Mouse (Mus musculus): Measurements from ENCODE around the gene Plcxd2.

Plcxd2 gene

DNA sequence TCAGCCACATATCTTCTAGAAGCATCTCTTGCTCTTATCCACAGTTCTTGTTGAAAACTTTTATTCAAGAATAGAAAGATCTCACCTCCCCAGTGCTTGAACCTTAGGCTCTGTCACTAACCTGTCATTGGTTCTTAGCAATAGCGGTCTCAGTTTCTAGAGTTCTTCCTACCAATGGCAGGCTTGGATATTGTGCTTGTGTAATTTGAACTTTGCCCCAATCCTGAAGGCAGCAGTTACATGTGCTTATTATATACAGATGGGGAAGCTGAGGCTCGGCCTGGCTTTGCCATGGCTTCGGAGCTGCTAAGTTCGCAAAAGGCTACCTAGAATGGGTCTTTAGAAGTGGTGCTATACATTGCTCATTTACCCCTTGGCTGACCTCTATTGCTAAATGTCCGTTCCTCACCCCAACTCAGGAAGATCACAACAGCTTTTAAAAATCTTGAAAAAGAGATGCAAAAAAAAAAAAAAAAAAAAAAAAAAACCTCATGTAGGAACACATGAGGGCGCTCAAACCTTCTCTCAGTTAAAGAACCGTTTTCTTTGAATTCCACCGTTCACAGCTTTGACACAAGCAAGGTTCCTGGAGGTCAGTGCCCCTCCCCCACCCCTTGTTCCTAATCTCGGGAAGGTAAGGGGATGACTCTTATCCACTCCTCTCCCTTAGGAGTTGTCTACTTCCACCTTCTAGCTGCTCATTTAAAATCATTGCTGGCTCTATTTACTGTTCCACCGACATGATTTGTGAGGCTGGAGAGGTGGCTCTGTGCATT lies 18.9 kb downstream of the Plcxd2 start:
- DNase-seq (ENCODE audit: extremely low read depth, insufficient read length, low spot score), result no peak

DNA sequence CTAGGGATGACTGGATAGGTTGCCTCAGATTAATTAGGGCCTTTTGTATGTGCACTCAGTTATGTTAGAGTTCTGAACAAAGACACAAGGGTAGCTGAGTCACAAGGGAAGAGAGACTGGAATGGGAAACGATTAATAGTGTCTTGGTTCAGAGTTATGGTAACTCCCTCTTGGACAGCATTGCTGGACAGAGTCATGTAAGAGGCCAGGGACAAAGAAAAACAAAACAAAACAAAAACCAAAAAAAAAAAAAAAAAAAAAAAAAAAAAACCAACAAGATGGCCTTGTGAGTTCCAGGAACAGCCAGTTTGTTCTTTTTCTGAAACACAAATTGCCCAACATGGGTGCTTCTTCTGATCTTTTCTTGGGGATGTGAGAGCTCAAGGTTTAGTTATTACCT lies 23.8 kb downstream of the Plcxd2 start:
- DNase-seq (ENCODE audit: extremely low read depth, insufficient read length, low spot score), result no peak

DNA sequence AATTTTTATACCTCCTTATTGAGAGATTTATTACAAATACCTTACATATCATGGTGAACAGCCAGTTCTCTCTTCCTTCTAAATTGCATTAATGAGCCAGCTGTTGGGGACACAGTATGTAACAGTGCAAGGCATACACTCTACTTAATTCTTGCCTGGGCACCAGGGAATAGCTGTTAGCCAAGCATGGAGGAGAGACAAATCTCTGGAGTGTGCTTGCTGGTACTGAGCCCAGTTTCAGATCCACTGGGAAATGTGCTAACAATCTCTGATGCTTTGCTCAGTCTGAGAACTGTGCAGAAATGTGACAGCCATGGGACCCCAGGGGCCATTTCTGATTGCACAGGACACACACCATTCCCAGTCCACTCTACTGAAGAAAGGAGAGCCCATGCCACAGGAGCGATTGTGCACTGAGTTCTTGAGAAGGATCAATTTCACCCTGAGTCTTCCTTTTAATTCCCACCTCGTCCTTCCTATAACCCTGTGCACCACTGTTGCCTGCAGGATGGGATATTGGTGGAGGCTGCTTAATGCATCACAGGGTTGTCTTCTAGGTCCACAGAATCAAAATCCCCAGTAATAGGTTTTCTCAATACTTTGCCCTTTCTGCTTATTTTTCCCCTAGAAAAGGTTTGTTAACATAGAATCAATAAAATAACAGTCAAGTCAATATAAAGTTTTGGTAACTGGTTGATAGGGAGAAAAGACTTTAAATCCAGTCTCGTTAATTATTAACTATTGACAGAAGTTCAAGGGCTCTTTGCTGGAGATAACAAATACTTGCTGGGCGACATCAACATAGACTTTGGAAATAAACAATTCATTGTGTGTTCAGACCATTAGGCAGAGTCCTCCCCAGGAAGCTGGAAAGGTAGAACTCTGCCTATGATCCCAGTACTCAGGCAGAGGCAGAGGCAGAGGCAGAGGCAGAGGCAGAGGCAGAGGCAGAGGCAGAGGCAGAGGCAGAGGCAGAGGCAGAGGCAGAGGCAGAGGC lies 25.1 kb downstream of the Plcxd2 start:
- no peak for DNase-seq (ENCODE audit: extremely low read depth, insufficient read length, low spot score)

DNA sequence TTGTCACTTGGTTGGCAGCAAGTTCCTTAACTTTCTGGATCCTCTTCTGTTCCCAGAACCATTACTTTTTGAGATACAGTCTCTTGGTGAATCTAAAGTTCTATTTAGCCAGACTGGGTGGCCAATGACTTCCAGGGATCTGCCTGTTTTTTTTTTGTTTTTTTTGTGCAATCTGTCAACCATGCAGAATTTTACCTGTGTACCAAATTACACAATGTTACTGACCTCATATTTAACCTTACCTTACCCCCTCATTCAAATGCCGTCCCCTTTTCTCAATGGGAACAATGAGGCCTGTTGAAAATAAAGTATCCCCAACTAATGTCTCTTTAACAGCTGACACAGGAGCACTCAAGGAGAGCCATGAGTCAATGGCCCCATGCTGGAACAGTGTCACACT lies 33.8 kb downstream of the Plcxd2 start:
- DNase-seq (ENCODE audit: extremely low read depth, insufficient read length, low spot score), result no peak

DNA sequence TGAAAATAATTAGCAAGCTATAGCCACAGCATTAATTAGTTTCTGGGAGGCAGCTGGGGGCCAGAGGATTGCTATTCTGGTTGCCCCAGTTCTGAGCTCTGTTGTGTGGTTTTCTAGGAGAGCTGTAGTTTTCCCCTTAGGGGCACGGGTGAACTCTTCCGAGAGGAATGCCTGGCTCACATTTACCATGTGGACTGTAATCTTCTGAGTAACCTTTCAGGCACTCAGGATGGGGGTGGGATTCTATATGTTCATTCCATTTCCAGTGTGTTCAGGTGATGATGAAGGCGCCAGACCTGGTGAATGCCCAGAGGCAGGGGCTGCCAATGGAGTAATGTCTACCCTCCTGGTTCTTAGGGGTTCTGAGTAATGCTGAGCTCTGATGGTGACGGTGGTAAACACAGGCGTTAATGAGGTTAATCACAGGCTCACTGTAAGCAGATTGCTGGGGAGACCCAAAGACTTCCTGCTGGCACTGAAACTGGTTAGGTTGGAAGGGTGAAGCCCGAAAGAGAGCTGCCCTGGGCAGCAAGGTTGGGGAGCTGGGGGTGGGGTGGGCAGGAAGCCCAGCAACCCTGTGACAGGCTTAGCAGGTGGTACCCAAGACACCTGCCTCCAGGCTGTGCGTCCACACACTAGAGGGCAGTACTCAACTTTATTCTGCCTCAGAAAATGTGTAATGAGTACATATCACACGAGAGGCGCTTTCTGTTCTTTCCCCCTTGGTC lies 35.9 kb downstream of the Plcxd2 start:
- no peak for DNase-seq (ENCODE audit: extremely low read depth, insufficient read length, low spot score)

DNA sequence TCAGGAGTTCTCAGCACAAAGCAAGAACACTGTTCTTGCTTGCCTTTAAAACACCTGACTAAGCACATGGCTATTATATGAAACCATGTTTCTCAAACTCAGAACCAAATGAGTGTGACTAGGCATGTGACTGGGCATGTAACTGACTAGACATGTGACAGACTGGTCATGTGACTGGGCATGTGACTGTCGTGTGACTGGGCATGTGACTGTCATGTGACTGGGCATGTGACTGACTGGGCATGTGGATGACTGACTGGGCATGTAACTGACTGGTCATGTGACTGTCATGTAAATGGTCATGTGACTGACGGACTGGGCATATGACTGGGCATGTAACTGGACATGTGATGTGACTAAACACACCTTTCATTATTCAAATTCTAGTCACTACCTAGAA lies 39.8 kb downstream of the Plcxd2 start:
- DNase-seq (ENCODE audit: extremely low read depth, insufficient read length, low spot score), result no peak

DNA sequence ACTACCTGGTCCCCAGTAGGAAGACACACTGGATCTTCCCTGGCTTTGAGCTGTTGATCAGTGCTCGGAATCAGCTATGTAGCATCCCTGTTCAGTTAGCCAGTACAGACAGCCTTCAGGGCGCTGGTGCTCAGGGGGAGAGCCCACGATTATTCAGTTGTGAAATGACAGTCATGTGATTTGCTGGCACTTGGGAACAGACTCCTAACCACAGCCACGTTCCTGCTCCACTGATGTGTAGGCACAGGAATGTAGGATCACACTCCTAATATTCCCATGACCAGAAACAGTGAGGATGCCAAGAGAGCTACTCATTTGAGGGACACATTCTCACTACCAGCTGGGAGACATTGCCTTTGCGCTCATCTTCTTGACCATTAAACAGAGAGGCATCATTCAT lies 41.3 kb downstream of the Plcxd2 start:
- peak; percentile 66 for DNase-seq (ENCODE audit: extremely low read depth, insufficient read length, low spot score)

DNA sequence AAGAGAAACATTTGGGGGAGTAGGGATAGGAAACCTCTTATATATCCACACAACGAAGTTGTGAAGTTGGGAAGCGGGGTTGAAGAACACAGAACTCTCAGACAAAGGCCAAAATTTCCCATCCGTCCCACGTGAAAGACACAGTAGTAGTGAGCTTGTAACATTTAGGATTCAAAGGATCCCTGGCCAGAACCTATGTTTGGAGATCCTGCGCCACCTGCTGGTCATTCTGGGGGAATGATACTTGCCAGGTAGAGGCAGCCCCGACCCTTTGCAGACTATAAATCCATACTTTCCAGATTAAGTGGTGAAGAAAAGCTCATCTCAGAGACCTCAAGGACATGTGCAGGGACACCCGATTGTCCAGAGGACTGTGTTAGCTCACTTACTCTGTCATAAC lies 42.5 kb downstream of the Plcxd2 start:
- DNase-seq (ENCODE audit: extremely low read depth, insufficient read length, low spot score), result peak; percentile 33

DNA sequence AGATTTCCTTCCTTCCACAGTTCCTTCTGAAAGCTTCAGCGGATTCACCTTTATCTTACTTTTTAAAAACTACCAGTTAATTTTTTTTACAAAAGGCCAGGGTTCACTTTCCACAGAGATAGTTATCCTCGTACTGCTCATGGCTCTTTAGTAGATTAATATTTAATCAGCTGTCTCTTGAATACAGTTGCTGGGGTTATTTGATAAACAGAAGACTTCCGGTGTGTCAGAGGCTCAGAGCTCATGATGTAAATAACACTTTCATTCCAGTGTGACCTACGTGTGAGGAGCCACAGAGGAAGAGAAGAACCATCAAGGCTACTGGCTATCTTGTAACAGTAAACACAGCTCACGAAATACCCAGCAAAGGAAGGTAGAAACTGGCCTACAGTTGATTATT lies 43.4 kb downstream of the Plcxd2 start:
- DNase-seq (ENCODE audit: extremely low read depth, insufficient read length, low spot score), result no peak

DNA sequence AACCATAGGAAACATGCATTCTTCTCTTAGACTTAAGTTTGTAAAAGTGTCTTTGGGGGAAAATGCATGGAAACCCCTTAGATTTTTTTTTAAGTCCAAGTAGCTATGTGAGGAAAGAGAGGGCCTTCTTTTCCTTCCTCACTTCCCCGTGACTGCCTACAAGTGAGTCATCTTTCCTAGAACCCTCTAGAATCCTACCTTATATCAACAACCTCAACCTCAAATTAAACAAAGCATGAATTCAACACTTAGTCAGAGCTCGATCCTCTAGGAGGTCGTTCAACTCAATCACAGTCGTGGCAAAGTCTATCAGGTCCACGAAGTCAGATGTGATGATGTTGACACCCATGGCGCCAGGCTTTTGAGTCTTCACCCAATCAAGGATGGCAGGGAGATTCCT lies 45.2 kb downstream of the Plcxd2 start:
- no peak for DNase-seq (ENCODE audit: extremely low read depth, insufficient read length, low spot score)

DNA sequence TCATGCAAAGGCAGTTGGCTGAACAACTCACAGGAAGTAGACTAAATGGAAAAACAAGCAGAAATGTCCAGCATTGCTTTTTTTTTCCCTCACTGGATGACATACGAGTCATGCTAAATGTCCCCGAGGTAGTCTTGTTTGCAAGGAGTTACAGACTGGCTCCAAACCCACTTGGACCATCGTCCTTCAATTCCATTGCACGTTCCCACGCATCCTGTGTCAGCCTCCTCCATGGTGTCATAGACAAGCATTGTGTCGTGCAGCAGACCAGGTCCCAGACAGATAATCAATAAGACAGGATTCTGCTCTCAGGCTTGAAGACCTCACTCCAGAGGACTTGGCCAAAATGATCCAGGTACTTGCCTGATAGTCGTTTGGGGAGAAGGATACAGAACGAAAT lies 46.2 kb downstream of the Plcxd2 start:
- no peak for DNase-seq (ENCODE audit: extremely low read depth, insufficient read length, low spot score)

DNA sequence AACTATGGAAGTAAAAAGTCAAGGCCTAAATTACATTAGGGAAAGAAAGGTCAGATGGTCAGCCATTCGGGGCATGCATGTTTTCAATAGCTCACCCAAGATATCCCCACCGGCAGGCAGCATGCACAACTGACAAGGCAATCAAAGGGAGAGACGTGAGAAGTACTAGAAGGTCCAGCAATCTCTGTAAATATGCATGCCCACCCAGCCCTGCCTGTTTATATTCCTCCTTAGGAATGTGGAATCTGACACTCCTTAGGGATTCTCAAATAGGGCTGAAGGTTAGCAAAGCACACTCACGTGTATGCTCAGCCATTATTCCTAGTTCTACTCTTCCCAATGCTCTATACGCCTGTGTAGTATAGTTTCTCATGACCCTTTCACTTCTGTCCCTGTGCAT lies 46.9 kb downstream of the Plcxd2 start:
- DNase-seq (ENCODE audit: extremely low read depth, insufficient read length, low spot score), result no peak

DNA sequence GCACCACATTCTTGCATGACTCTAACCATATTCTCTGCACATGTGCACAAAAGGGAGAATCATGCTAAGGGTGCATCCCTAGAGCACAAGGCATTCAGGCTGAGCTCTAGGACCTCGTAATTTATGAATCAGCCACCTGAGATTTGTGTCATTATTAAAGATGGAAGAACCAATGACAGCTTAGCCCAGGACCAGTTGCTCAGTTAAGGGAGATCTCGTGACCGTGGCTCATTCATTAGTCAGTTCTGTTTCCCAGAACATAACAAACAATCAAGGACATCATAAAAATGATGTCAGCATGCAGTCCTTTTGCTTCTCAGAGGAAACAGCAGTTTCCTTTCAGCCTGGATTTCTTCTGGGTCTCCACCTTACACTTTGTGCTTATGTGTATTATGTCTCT lies 49.0 kb downstream of the Plcxd2 start:
- no peak for DNase-seq (ENCODE audit: extremely low read depth, insufficient read length, low spot score)

DNA sequence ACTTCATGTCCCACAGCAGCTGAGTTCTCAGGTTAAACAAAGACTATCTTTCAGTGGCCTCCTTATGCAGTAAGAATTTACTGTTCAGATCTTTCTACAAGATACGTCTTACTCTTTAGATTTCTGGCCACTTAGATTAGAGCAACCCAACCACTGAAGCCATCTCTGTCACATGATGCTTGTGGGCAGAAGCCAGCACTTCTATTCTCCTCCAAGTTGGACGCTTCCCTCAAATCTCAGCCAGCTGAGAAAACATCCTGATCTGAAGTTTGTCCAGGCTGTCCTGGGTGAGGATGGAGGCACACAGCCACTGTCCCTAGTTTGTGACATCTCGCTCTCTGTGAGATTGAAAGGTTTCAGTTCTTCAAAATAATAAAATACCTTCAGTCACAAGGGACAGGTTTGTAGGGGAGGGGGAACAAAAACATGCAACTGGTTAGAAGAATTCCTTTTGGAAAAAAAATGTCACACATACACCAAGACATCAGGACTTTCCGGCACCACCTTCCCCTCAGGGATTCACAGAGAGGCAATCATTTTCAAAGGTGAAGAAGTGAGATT lies 53.5 kb downstream of the Plcxd2 start:
- no peak for DNase-seq (ENCODE audit: extremely low read depth, insufficient read length, low spot score)

DNA sequence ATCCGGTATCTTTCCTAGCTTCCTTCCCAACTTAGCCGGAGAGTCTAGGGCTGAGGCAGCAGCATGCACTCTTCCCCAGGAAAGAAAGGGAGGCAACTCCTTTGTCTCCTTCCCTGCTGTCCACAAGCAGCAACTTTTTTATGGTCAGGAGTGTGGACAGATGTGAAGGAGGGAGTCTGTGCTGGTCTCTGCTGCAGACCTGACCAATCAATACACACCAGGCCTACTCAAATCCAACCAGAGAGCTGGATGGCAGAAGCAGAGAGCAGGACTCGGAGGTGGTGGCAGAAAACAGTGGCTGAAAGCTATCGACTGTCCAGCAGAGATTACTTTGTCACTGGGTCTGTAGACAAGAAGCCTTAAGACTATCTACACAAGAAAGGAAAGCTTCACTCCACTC lies 56.6 kb downstream of the Plcxd2 start, which contains the start of gene Phldb2:
Phldb2 (minus strand) TSS at position 205 of the 400 bp plus-strand sequence.
- DNase-seq (ENCODE audit: extremely low read depth, insufficient read length, low spot score), result no peak

DNA sequence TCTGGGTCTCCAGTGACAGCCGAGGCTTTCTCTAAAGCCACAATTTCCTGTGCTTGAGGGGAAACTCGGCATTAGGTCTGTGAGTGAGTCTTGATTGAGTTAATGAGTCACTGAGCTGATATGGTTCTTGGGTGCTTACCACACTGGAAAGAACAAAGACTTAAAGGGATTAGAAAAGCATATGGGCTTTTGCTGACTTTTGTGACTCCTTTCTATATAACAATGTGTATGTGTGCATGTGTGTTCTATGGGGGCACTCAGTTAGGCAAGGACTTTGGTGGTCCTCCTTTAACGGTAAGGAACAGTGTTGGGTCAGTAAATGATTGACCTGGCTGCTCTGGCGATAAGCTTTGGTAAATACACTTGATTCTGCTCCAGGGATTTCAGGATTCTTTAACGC lies 57.5 kb downstream of the Plcxd2 start:
- no peak for DNase-seq (ENCODE audit: extremely low read depth, insufficient read length, low spot score)

DNA sequence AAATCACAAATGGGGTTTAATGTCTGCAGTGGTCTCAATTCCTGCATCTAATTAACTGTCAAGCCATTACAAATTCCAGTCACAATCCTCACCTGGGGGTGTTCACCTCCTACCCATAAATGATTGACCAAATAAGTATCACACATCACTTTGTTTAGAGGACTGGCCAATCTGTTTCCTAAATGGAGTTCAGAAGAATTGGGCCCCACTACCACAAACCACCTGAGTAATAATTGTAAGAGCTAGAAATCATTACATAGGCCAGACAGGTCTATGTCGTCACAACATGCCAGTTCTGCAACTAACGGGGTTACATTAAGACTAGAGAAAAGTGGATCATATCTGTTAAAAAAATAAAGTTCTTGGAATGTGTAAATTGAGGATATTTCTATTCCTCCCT lies 58.0 kb downstream of the Plcxd2 start:
- no peak for DNase-seq (ENCODE audit: extremely low read depth, insufficient read length, low spot score)

DNA sequence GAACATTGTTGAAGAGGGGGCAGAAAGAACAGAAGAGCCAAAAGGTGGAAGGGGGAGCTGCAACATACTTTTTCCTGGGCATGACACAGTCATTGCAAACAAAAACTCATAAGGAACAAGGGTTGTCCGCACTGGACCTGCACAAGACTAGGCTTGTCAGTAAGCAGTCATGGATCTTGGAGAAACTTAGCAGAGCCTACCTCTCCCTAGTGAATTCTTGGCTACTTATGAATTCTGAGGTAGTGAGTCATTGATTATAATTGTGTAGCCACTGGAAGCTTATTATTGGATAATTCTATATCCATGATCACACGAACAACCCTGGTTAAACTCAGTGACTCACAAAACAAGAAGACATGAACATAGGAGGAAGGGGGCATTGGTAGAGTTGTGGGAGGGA lies 63.7 kb downstream of the Plcxd2 start:
- DNase-seq (ENCODE audit: extremely low read depth, insufficient read length, low spot score), result peak; percentile 46

DNA sequence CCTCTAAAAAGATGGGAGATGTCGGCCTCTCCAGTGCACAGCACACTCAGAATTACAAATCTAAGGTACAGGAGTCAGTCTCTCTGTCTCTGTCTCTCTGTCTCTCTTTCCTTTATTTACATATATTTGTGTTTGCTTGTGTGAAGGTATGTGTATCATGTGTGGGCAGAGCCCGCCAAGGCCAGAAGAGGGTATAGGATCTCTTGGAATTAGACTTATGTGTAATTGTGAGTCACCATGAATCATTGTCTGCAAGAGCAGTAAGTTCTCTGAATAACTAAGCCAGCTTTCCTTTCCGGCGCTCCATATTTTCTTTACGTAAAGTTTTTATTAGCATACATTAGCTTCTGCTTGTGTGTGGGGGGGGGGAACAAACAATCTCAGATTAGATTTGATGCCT lies 64.4 kb downstream of the Plcxd2 start:
- peak; percentile 54 for DNase-seq (ENCODE audit: extremely low read depth, insufficient read length, low spot score)

DNA sequence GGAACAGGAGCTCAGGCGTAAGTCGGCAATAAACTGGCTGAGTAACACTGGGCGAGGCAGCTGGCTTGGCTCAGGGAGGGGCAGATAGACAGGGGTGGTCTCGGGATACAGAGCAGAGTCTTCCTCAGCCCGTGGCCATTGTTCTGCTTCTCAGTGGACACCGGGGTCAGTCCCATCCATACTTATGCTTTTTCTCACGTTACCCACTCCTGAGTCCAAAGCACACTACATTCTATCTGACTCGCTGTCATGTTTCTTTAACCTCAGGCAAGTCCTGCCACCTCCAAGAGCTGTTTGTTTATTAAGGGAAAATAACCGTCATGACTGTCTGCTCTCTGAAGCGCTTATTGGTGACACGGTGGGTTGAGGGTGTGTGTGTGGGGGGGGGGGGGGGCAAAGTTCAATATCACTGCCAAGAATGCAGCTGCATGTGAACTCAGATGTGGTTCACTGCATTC lies 64.8 kb downstream of the Plcxd2 start:
- peak; percentile 63 for DNase-seq (ENCODE audit: extremely low read depth, insufficient read length, low spot score)

Data from 3134 (cell line).